Mouse (Mus musculus) left cerebral cortex, adult 9 months (tissue): ENCODE results near the gene Gm48552.
A peak's percentile ranks its signal among the peaks of the same experiment; 100 is the strongest.

Source experiments
- DNase-seq, 2 experiments: peaks; one replicate each; pipeline ENCODE4 v3.0.0; 2022; ENCODE audit warnings: low spot score in 2 of 2

Gm48552 gene

DNA sequence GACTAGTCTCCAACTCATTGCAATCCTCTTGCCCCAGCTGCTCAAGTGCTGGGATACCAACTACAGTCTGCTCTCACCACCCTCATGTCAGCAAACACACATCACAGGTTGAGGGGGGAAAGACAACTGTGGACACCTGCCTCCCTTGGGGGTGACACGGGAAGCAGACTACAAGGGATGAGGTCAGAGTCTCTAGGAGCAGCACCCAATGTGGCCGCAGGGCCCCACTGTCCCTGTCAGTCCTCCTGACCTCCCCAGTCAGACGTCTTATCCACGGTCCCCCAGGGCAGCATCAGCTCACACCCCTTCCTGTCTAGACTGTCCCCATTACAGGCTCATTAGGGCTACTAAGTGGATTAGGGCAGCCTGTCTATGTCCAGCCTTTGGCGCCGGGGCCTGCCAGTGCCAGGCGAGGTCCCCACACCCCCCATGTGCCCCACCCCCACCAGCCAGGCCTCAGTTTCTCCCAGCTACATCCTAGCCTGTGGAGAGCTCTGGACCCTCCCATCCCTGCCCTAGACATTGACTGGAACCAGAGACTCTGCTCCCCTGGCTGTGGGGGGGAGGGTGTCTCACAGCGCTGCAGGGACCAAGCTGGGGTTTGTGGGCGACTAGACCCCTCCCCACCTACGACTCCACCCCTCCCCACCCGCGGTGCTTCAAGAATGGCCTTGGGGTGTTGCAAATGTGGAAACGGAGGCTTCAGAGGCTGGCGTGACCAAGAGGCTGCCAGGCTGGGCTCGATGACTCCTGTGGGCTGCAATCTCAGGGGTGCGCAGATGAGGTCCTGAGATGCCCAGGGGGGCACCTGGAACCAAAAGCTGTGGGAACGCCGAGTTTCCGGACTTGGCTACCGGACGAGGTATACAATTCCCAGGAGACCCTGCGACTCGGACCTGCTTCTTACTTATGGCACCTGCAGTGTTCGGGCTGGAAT is 18.0 kb downstream of the Gm48552 start:
- no peak for DNase-seq

DNA sequence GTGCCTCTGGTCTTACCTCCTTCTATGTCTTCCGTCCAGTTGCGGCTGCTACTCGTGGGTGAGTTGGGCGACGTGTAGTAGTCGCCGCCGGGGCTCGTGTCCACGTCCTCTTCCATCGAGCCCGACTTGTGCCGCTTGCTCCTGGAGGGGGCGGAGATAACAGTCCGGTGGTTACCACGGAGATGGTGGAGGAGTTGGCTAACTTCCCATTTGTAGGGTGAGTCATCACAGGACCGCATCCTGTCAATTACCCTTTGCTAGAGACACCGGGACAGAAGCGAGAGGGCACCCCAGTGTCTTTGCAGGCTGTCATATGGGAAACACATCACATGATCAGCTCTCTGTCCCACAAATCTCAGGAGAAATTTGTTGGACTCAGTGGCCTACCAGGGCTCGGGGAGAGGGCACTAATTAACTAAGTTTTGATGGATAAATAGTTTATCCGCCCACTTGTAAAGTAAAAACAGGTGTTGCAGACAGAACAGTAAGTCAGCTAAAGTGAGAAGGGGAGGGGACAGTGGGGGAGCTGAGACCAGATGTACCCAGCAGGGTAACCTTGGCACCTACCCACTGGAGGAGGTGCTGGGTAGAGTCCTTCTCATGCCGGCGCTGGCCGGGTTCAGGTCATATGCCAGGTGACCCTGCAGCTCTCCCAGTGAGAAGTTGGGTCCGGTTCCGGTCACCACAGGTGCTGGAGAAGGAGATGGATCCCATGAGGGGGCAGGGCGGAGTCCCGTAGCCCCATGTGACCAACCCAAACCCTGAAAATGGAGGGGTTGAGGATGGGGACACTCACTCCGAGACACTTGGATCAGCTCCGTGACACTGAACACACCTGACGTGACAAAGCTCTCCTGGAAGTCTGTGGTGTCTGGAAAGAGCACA is 19.0 kb downstream of the Gm48552 start:
- DNase-seq: peak in 1 of 2 experiments; percentile 86

DNA sequence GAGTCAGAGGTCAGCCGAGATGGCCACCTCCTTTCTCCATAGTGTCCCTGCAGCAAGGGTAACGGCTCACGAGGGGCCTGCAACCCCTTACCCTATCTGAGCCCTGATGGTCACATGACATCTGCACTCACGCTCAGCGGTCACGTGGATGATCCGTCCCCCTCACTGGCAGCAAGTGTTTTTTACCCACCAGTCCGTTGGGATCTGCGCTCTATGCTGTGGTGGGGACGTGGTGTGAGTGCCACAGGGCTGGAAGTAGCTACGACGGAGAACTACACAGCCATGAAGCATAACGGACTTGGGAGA is 19.6 kb downstream of the Gm48552 start:
- no peak for DNase-seq

DNA sequence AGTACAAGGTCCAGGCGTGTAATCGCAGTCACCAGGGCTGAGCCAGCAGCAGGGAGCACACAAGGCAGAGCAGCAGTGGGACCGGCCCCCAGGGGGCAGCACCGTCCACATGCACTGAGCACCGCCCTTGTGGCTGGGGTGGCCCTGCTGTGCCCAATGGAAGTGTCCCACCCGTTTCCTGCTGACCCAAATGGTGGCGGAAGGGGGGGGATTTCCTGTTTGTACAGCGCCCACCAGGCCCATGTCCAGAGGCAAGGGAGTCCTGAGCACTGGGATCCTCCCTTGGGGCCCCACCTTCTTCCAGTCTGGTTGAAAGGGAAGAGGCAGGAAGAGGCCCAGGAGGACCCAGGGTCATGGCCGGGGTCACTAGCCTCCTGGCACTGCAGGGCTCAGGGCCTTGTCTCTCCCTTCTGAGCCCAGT is 20.1 kb downstream of the Gm48552 start:
- peak in 1 of 2 experiments; percentile 70 for DNase-seq

DNA sequence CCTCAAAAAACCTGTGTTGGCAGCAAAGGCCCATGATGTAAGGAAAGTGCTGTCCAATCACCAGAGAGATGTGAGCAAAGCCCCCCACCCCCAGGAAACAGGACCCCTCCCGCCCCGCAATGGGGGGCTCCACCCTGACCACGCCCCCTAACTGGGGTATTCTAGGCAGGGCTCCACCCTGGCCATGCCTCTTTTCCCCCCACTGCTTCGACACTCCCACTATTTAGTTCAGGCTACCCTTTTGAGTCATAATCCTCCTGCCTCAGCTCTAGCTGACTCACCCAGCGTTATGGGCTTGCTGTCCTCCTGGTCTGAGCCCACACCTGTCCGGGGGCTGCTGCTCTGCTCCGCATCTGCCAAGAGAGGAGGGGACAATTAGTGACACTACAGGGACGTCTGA is 20.5 kb downstream of the Gm48552 start:
- DNase-seq: no peak

DNA sequence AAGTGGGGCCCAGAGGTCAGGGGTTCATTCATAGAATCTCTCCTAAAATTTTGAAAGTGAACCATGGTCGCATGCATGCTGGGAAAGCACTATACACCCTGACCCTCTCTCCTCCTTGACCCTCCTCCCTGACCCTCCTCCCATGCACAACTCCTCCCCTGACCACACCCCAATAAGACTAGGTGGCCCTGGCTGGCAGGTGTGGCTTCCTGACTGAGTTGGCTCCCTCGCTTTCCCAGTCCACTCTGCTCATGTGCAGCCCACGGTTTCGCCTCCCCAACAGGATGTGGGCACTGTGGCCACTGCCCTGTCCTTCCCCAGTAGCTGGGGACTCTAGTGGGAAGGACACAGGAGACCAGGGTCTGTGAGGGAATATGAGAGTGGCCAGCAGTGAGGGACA is 21.5 kb downstream of the Gm48552 start:
- DNase-seq: no peak

DNA sequence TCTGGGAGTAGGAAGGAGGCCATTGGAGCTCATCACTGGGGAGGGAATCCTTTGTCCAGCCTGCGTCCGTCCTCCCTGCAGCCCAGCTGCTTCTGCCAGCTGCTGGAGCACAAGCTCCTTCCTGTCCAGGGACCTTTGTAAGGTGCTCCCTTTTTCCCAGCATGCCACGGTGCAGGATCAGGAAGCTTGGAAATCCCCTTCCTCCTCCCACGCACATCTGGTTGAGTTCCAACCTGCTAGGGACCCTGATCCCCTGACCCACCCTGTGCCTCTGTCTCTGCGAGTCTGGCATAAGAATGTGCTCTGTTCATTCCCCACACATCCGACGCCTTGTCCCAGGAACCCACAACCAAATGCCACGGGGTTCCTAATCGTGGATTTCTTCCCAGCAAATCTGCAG is 22.2 kb downstream of the Gm48552 start:
- no peak for DNase-seq

DNA sequence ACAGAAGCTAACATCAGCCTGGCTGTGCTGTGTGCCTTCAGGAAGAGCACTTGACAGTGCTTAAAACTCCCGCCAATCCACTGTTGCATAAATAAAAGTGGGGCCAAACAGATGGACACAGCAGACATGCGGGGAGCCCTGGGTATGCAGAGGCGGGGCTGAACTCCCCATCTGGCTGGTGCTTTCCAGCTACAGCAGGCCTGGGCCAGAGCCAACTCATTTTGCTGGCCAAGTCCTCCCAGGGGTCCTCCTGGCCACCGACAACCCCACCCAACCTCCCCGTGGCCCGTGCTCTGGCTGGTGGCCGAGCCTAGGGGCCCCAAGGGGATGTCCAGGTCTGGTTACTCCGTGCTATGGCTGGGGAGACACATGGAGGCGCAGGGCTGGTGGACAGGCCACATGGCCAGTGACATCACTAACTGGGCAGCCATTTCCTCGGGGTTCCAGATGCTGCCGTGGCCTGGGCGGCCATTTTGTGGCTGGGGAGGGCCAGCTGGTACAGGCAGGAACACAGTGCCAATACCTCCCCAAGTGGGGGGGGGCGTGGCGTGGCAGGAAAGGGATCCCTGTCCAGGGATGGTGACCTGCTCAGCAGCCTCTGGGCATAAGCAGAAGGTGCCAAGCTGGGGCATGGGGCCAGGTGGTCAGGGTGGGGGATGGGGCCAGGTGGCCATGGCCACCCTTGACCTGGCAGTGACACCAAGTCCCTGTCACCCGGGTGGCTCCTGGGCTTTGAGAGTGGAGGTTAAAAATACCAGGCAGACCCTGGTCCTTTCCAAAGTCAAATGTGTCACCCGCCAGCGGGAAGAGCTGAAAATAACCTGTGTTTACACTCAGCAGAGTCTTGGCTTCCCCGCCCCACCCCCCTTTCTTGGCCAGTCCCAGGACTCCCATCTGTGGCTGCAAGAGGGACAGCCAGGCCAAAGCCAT is 22.9 kb downstream of the Gm48552 start:
- DNase-seq: peak in 1 of 2 experiments; percentile 79

DNA sequence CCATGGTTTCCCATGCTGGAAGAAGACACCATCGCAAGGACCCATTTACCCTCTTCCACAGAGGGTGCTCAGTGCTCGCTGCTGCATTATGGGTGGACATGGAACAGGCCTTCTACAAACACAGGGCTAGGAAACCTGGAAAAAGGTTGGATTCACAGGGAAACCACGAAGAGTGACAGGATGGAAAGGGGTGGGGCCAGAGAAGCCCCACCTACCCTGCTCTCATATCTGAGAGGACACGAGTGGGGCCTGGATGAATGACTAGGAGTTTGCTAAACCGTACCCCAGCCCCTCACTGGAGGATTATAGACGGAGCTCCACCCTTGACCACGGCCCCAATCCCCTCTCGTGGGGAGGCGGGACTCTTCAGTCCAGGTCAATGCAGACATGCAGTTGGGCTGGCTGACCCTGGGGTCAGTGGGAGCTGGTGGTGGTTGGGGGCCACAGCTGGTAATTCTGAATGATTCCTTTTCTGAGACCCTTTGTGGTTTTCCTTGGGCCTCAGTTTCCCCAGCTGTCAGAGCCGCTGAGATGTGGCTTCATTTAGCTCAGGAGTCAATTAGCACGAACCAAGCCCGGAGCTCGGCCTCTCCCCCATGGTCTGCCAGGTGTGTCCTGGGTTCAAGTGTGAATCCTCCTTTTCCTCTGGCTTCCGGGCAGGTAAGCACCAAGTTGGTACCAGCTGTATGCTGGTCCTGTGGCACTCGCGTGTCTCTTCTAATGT is 23.9 kb downstream of the Gm48552 start:
- no peak for DNase-seq

DNA sequence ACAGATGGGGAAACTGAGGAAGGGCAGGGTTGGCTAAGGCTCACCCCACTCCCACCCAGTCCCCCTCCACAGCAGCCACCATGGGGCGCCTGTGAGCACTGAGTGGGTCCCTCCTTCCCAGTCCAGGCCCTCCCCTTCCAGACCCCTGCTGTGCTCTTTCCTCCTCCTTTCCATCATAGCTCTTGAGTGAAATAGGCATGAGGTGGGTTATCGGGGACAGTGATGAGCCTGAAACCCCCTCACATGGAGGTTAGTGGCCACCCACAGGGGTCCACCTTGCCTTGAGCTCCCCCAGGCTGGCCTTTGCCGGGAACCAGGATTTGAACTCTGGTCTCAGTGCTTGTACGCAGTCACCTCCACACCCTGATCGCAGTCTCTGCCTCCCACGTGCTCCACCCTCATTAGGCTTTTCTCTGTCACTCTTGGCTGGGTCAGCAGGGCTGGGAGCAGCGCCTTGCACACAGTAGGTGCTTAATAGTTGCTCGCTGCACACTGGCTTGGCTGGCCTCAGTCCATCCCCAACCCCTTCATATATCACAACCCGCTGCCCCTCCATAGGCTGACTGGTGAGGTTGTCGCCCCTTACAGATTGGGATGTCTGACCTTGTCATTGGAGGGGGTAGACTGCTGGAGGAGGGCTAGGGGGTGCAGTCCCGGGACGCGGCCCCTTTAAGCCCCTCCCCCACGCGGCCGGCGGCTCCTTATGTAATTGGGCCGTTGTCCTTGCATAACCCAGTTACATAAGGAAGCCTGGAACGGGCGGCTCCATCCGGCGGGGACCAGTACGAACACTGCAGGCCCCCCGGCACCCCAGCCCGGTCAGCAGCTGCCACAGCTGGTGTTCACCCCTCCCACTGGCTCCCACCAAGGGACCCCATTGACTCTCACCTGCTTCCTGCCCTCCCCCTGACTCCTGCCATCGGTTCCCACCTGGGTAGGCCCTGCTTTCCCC is 24.8 kb downstream of the Gm48552 start:
- DNase-seq: peak in 1 of 2 experiments; percentile 81

DNA sequence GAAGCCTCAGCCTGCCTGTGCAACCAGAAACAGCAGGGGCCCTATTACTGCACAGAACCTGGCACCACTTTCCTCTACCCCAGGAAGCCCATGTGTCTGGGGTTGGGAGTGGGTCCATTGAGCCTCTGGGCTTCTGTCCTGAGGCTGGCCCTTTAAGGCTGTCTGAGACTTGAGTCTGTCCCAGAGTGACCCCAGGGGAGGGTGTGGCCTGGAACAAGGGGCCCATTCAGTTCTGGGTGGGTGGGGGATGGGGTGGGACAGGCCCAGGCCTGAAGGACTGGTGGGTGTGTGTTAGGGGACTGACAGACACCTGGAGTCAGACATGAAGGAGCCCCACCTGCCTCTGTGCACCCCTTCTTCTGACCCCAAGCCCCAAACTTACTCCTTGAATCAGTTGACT is 25.9 kb downstream of the Gm48552 start:
- DNase-seq: no peak

DNA sequence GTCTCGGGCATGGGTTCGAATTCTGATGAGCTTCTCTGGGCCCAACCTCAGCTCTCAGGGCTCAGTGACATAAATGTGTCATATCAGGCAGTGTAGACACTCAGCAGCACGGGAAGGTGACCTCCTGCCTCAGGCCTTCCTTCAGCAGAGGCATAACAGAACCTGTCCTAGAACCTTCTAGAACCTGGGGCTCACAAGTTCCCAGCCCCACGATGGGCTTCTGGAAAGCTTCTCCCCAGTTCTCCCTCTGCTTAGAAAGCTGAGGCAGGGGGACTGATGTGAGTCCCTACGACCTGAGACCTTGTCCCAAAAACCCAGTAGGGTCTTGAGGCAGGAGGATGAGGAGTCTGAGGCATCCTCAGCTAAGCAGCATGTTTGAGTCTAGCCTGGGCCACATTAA is 26.3 kb downstream of the Gm48552 start:
- DNase-seq: no peak

DNA sequence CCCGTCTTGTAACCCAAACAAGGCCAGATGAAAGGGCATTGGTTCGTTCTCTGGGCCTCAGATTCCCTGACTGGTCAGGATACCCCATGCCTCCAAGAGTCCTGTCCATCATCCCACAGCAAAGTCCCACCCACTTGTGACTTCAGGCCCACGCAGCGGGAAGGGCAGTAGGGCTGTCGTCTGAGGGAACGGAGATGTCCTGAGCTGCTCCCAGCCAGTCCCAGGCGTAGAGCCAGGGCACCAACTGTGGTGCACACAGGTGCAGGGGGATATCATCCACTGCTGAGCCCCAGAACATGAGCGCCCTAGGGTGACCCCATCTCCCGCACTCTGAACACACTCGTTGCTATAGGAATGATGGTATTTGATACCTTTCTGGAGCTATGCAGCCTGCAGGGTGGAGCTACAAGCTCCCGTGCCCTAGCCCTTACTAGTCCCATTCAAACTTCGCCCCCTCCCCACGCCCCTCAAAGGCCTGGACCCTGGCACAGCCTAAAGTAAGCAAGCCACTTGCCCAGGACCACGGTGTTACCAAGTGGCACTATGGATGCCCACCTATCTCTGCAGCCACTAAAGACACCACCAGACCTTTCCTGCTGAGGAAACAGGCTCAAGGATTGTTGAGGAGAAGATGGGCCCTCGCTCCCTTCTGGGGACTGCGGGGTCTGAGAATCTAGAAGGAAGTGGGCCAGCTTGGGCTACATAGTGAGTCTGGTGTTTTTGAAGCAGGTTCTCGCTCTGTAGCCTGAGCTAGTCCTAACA is 26.9 kb downstream of the Gm48552 start:
- DNase-seq: no peak

DNA sequence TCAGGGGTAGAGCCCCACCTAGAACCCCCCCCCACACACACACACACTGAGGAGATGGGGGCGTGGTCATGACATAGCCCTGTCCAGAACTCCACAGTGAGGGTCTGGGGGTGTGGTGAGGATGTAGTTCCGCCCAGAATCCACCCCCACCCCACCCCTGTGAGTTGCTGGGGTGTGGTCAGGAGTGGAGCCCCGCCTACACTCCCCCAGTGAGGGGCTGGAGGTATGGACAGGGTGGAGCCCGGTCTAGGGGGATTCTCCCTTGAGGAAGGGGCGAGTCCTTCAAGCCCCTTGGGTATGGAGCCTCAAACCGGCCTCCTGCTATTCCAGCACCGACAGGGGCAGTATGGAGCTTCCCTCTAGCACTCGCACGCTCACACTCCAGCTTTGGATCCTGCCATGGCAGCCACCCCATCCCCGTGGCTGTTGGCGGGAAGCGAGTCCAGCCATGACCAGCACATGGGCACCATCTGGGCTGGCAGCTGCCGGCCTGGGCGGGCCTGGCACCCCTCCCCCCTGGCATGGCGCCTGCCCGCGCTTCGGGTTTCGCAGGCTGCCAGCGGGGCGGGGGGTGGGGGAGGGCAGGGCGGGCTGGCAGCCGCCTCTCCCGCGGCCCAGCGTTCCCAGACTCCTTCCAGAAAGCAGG is 27.9 kb downstream of the Gm48552 start:
- DNase-seq: peak in 1 of 2 experiments; percentile 90

DNA sequence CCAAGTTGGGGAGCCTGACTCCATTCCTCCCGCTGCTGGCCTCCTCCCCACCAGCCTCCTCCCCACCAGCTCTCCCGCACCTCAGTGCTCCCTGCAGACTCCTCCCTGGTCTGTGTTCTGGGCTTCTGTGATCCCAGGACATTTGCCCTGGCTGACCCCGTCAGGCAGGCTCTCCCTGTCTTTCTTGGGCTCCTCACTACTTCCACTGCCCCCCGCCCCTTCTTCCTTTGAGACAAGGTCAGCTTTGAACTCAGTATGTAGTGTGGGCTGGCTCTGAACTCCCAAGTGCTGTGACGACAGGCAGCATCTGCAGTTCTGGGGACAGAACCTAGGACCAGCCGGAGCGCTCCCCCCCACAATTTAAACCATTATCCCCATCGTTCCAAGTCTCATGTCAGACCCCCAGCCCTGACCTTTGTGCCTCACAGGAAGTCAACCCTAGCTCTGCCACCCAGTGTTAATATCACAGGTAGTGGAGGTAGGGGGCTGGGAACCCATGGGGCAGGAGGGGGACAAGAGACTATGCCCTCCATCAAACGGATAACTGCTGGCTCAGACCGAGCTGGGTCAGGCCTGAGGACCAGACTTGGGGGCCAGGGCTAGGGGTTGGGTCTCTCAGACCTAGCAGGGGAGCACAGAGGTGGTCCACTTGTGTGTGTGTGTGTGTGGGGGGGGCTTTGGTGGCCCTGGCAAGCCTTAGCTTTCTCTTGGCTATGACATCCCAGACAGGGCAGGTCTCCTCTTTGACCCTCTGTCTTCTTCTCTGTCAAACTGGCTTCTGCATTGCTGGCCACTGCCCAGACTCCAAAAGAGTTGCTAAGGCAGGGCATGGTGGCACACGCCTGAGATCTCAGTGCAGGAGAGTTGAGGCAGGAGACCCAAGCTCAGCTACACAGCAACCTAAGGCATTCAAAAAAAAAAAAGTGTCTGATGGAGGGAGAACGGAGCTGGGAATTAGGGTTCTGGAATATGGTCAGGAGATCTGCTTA is 28.7 kb downstream of the Gm48552 start:
- no peak for DNase-seq

DNA sequence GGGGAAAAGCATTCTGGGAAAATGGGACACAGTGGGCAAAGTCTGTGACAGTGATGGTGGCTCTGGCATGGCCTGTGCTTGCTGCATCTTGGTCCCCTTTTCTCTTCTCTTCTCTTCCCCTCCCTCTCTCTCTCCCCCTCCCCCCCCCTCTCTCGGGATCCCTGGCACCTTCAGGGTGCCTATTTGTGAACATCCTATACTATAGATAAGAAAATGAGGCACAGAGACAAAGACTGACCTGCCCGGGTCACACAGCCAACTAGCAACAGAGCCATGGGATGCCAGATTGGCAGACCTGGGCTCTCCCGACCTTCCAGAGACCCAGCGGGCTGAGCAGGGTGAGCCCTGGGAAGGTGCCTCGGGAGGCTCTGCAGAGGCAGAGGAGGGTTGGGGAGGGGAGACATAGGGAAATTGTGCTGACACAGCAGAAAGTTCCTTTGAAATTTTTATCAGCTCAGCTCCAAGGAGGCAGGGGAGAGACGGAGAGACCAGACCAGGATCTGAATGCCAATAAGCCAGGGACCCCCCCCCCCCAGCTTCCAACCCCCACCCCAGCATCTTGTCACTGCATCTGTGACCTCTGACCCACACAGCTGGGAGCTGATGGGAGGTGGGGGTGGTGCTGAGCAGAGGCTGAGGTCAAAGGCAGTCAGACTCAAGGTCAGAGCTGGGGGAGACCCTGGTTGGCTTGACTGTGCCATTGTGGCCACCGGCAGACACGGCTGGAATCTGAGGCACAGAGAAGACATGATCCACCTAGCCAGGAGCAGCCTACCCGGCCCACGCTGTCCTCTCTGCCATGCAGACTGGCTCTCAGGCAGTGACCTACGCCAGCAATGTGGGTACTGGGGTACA is 29.6 kb downstream of the Gm48552 start:
- no peak for DNase-seq
